Mouse (Mus musculus) mouse embryonic stem cell (cell line): ENCODE measurements around the gene Krtap4-7.
"Not testable (repeated sequence)": the region's sequence is repeated elsewhere in the genome, so short reads cannot be mapped to it uniquely, and the experiment has no call there.

ENCODE experiments used
- in situ Hi-C, 2 experiments: fragments of 300-500 bp; cut with MboI; formaldehyde crosslinking; loops; 1 replicate in 1 of 2; 3 replicates in 1 of 2; pipeline ENCODE4 v1.14.3; 2019 to 2020; ENCODE audit warnings: low sequenced_read_pairs in 2 of 2, low pct_unique_long_range_greater_than_20kb in 1 of 2, mixed read lengths in 1 of 2; ENCODE audit not compliant: unreplicated experiment in 1 of 2

Gene Krtap4-7

DNA sequence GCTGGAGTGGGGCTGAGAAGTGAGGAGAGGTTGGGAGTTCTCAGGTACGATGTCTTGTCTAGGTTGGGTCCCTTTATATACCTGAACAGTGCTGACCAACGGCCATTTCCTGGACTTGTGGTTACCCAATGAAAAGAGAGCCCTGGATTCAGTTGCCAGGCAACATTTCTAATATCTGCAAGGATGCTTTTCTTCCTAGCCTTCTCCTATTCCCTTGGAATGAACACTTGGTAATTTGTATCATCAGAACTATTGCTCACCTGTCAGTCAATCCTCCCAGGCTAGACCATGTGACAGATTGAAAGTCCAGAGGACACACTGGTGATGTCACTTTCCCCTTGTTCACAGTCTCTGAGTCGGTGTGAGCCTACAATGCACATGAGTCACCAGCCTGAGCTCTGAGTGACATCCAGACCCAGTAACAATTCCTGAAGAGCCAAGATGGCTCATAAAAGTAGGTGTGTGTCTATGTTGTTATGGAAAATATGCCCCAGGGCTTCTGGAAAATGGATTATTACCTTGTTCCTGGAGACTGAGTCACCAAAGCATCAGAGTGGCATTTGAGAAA is 29.0 kb downstream of the Krtap4-7 start, which contains the start of gene Krtap2-4:
Gene Krtap2-4, minus strand, starts transcription at position 51 of the 568 bp plus-strand sequence.
- in situ Hi-C loops = no loop called here

DNA sequence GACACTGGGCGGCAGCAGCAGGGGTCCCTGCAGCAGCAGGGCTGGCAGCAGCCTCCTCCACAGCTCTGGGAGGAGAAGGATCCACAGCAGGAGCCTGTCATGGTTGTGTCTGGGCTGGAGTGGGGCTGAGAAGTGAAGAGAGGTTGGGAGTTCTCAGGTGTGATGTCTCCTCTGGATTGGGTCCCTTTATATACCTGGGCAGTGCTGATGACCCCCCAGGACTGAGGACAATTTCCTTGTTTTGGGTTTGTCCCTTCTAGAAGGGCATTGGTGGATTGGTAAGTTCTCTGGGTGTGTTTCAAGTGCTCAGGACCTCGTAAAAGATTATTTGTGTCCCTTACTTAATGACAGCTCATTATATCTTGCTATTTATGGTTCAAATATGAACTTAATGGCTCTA is 33.8 kb downstream of the Krtap4-7 start, which contains the start of gene Gm11937:
Gene Gm11937, minus strand, starts transcription at position 101 of the 400 bp plus-strand sequence.
- in situ Hi-C loops = not testable (repeated sequence)

DNA sequence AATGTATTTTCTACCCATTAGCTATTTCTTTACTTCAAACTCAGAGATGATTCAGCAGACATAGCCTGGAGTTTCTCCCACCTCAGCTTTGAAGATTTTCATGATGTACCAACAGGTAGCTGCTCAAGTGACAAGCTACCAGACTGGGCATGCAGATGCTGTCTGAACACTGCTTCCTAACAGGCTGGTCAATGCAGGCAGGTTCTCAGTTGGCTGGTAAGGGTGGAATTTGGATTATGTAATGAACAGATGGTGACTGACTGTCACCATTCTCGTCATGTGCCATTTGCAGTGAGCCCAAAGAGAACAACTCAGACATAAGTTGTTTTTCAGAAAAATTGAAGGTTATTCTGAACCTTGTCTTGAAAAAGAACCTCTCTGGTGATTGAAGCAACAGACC is 34.8 kb downstream of the Krtap4-7 start:
- in situ Hi-C loops = no loop called here

DNA sequence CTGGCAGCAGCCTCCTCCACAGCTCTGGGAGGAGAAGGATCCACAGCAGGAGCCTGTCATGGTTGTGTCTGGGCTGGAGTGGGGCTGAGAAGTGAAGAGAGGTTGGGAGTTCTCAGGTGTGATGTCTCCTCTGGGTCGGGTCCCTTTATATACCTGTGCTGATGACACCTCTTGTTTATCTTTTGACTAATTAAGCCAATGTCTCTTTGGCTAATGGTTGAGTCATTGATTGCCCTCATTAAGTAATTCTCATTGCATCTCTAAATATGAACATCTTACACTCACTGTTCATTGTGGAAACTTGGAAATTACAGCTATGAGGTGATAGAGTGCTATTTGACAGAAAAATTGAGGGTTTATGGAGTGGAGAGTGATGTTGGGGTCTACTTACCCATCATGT is 40.7 kb downstream of the Krtap4-7 start, which contains the start of gene Gm11938:
Gene Gm11938, minus strand, starts transcription at position 101 of the 400 bp plus-strand sequence.
- in situ Hi-C loops = not testable (repeated sequence)

DNA sequence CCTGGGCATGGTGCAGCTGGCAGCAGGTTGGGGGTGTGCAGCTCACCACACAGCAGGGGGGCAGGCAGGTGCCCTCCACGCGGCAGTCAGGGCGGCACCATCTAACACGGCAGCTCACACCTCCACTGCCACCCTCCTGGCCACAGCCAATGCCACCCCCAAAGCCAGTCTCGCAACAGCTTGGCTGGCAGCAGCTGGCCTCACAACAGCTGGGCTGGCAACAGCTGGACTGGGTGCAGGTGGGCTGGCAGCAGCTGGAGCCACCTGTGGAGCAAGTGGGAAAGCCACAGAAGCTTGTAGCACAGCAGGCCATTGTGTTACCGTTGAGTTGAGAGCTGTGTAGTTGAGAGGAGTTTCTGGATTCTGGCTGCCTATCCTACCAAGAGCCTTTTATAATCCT is 46.1 kb downstream of the Krtap4-7 start, which contains the start of gene Krtap9-3:
Gene Krtap9-3, minus strand, starts transcription at position 364 of the 400 bp plus-strand sequence.
- in situ Hi-C loops = not testable (repeated sequence)
